Comparison of ENCODE assay signal across 12 mouse cellular contexts in the genomic region with DNA sequence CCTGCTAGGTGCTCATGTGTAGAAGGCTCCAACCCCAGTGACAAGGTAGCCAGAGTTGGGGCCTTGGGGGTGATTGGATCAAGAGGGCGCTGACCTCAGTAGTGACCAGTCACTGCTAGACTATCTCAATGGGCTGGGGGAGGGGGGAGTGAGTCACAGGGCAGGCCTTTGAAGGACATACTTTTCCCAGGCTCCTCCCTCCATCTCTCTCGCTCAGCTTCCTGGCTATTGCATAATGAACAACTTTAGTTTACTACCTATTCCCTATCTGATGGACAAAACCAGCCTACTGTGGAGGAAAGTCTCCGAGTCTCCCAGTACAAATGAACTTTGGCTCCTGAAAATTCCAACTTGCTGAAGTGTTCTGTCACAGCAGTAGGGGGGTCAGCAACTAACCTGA. TPM values are rescaled to one million over a fixed set of nuclear protein-coding genes. Genes with fewer than 3 reads are reported as not detected.
DNase-seq lines count a peak whose midpoint lies in the region; ATAC-seq and TF ChIP-seq lines count a peak whose summit lies in the region.
"Had no signal": no experiment of that assay in that cellular context is flagged by ENCODE, and none has a peak within 500 bp of the region (broad histone marks: within the 10 kb centered on the region; RNA-seq: fewer than 3 reads in every experiment).

No protein-coding gene starts in this region.

- H3K4me1 ChIP-seq in liver, embryonic 12.5 days: no peaks in the 10 kb centered on the region
- peaks cover under 1% of the 10 kb centered on the region for H3K4me1 ChIP-seq in midbrain, embryonic 15.5 days
- no peaks in the 10 kb centered on the region for H3K4me1 ChIP-seq in forebrain, postnatal 0 days (ENCODE audit: insufficient read depth)

- H3K36me3 ChIP-seq in liver, embryonic 12.5 days: no peaks in the 10 kb centered on the region
- no peaks in the 10 kb centered on the region for H3K36me3 ChIP-seq in midbrain, embryonic 15.5 days (replicated peaks)
- no peaks in the 10 kb centered on the region for H3K36me3 ChIP-seq in forebrain, postnatal 0 days (ENCODE audit: insufficient read depth)
- H3K36me3 ChIP-seq: hindbrain, embryonic 10.5 days; limb, embryonic 10.5 days had no signal

- WGBS in liver, embryonic 12.5 days (ENCODE audit: insufficient replicate concordance): 36% methylated on average over 3 of the region's 3 CpGs
- 72% methylated on average over 3 of the region's 3 CpGs for WGBS in midbrain, embryonic 15.5 days
- 76% methylated on average over 3 of the region's 3 CpGs for WGBS in forebrain, postnatal 0 days

- H3K4me3 ChIP-seq in liver, embryonic 12.5 days: no peak overlapping the region
- no peak overlapping the region for H3K4me3 ChIP-seq in left cerebral cortex, adult 2 months
- no peak overlapping the region for H3K4me3 ChIP-seq in midbrain, embryonic 15.5 days
- H3K4me3 ChIP-seq in forebrain, postnatal 0 days (ENCODE audit: low read depth, low read length): no peak overlapping the region
- H3K4me3 ChIP-seq: hindbrain, embryonic 10.5 days; limb, embryonic 10.5 days had no signal

- H3K4me2 ChIP-seq in liver, embryonic 12.5 days: no peak overlapping the region
- H3K4me2 ChIP-seq in midbrain, embryonic 15.5 days: no peak overlapping the region
- no peak overlapping the region for H3K4me2 ChIP-seq in forebrain, postnatal 0 days (ENCODE audit: low read depth)

- H3K9ac ChIP-seq in liver, embryonic 12.5 days: no peak overlapping the region
- H3K9ac ChIP-seq in midbrain, embryonic 15.5 days: no peak overlapping the region
- H3K9ac ChIP-seq in forebrain, postnatal 0 days: no peak overlapping the region

- no peak for TF ChIP-seq CTCF in left cerebral cortex, adult 2 months (IDR thresholded peaks at IDR 0.05)
- TF ChIP-seq CTCF in forebrain, postnatal 0 days (IDR thresholded peaks at IDR 0.05; ENCODE audit: low read depth): no peak

- peak; percentile 64 for ATAC-seq in liver, embryonic 12.5 days
- no peak for ATAC-seq in midbrain, embryonic 15.5 days (replicated peaks)
- no peak for ATAC-seq in forebrain, postnatal 0 days

- H3K9me3 ChIP-seq in liver, embryonic 12.5 days (replicated peaks): no peaks in the 10 kb centered on the region
- no peaks in the 10 kb centered on the region for H3K9me3 ChIP-seq in midbrain, embryonic 15.5 days
- no peaks in the 10 kb centered on the region for H3K9me3 ChIP-seq in forebrain, postnatal 0 days (ENCODE audit: low read length)
- H3K9me3 ChIP-seq: hindbrain, embryonic 10.5 days; limb, embryonic 10.5 days had no signal

- H3K27ac ChIP-seq in liver, embryonic 12.5 days: no peak overlapping the region
- H3K27ac ChIP-seq in left cerebral cortex, adult 2 months: no peak overlapping the region
- H3K27ac ChIP-seq in midbrain, embryonic 15.5 days: no peak overlapping the region
- no peak overlapping the region for H3K27ac ChIP-seq in forebrain, postnatal 0 days (ENCODE audit: low read depth, low read length)
- H3K27ac ChIP-seq: hindbrain, embryonic 10.5 days; limb, embryonic 10.5 days had no signal

- H3K27me3 ChIP-seq in liver, embryonic 12.5 days (replicated peaks): peaks cover 27% of the 10 kb centered on the region
- H3K27me3 ChIP-seq in midbrain, embryonic 15.5 days (replicated peaks): no peaks in the 10 kb centered on the region
- no peaks in the 10 kb centered on the region for H3K27me3 ChIP-seq in forebrain, postnatal 0 days (ENCODE audit: insufficient read depth, low read length)

- DNase-seq in Muller cell, postnatal 12 days (ENCODE audit: inconsistent ontology term): peak; percentile 86
- peak; percentile 82 for DNase-seq in adrenal gland, postnatal 10 days
- peak; percentile 71 for DNase-seq in kidney, adult 9 months
- no peak for DNase-seq in neural tube, embryonic 10.5 days (ENCODE audit: extremely low spot score, low spot score)
- no peak for DNase-seq in left cerebral cortex, adult 2 months (ENCODE audit: extremely low spot score in 1 of 2, low spot score in 2 of 2)
- DNase-seq in forebrain, postnatal 0 days: no peak
- DNase-seq: cerebellum, adult 11 months had no signal

- intact Hi-C loops in left cerebral cortex, adult 2 months (cut with DNase I): no loop called here

RNA-seq across cellular contexts. Expression of a gene that starts 45.1 kb away (rescaled TPM):
- total RNA-seq in adrenal gland, postnatal 10 days (2021): 1 to 10 TPM; 1.1 to 1.2 TPM
- polyA plus RNA-seq in liver, embryonic 12.5 days (2016; fragmentation: Nextera tagmentation; extraction: Ambion mirVana): 0.04 and 0.07 TPM in 2 replicates
- 10 to 100 TPM; 58.7 to 60.6 TPM for total RNA-seq in left cerebral cortex, adult 2 months (2021)
- 20.8 and 21.2 TPM in 2 replicates for polyA plus RNA-seq in midbrain, embryonic 15.5 days (2015; fragmentation: Nextera tagmentation; extraction: Ambion mirVana)
- 11.5 and 24.6 TPM in 2 replicates for total RNA-seq in forebrain, postnatal 0 days (2014; rRNA removed)
- 7.1 and 10.4 TPM in 2 replicates for polyA plus RNA-seq in forebrain, postnatal 0 days (2015; fragmentation: Nextera tagmentation; extraction: Ambion mirVana)
- total RNA-seq: megakaryocyte progenitor cell, adult 5-6 weeks had no signal

Comparison
In these comparisons a context has a peak if more than half of its experiments do, and no peak if none do; other contexts are left out.
1. DNase-seq: peak in Muller cell, postnatal 12 days (single experiment), adrenal gland, postnatal 10 days (single experiment) and kidney, adult 9 months (single experiment); none in neural tube, embryonic 10.5 days (single experiment), left cerebral cortex, adult 2 months (0 of 2) and forebrain, postnatal 0 days (single experiment).